Mouse (Mus musculus): Measurements from ENCODE around the gene Cacng6.

DNA sequence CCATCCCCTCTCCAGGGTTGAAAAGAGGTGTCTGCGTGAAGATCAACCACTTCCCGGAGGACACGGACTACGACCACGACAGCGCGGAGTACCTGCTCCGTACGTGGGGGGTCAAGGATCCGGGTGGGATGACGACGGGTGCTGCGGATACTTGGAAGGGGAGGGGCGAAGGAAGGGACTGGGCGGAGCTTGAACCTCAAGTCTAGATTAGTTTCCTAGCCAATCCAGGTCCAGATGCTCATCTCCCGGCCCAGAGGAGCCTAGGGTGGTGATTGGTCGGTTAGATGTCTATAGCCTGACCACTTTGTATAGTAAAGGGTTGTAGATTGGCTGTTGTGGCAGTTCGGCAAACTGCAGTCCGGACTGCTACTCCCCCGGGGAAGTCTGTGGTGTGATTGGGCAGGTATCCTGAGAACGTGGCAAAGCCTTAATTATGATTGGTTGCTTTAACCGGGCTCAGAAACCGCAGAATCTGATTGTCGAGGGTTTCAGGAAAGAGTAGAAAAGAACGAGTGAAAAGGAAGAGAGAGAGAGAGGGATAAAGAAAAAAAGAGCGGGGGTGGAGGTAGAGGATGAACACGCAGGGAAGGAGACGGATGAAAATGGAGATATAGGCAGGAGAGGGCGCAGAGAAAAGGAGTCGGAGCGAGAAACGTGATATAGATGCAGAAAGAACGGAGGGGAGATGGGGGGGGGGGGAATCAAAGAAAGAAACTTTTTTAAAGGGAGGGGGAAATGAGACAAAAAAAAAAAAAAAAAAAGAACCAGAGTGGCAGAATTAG, 12.6 kb upstream of the Cacng6 start:
- TF ChIP-seq POLR2A (IDR thresholded peaks at IDR 0.05; ENCODE audit: borderline replicate concordance, extremely low read depth, insufficient read depth, insufficient read length, poor library complexity, severe bottlenecking) (no peak), CTCF (IDR thresholded peaks at IDR 0.05; ENCODE audit: borderline replicate concordance, extremely low read depth, insufficient read depth, insufficient read length) (no peak)
